Mouse (Mus musculus) ES-Bruce4 (cell line): ENCODE measurements around the gene Ern1.

Experiments
- CTCF ChIP-seq: IDR thresholded peaks from one replicate; pipeline ENCODE4 v1.8.1; 2011; ENCODE audit warnings: low read depth, low read length
- EP300 ChIP-seq: IDR thresholded peaks from 2 replicates; pipeline ENCODE4 v1.6.1; 2011; ENCODE audit warnings: low read depth, low read length; ENCODE audit not compliant: insufficient read depth
- POLR2A ChIP-seq: IDR thresholded peaks from one replicate; pipeline ENCODE4 v1.8.1; 2011; ENCODE audit warnings: low read length; ENCODE audit not compliant: insufficient read depth

GRCm38 (mm10) chr11:106478745-106479144 lies 8.9 kb downstream of the Ern1 start:
- no peak for TF ChIP-seq POLR2A
- no peak for TF ChIP-seq EP300
- TF ChIP-seq CTCF: no peak
